Mouse (Mus musculus): ENCODE results near the gene Cnih4. TPM values are rescaled to one million over a fixed set of nuclear protein-coding genes. Genes with fewer than 3 reads are reported as not detected.

The Cnih4 gene
- polyA plus RNA-seq, 1 experiment from 2014 or later = 82.7 TPM

GRCm38 (mm10) chr1:181214296-181215035 lies 70.0 kb downstream of the Cnih4 start:
- peak overlapping the region; percentile 26; the same call in 1 of the 2 replicates for H3K9ac ChIP-seq (ENCODE audit: low read depth, low read length)

DNA sequence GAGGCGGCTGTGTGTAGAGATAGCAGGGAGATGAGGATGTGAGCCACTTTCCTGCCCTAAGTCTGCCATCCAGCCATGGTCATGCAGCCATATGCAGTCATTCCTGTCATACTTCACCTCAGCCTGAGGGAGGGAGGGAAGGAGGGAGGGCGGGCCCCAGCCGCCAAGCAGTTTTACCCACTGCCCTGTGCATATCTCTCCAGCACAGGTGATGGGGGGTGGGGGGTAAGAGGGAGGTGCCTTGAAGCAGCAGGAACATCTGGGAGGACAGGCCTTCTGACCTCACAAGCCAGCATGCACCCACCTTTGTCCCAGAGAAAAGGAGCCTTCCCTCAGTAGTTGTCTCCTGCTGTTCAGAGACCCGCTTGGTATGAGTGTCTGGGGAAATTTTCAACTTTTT lies 71.8 kb downstream of the Cnih4 start:
- peak overlapping the region; percentile 68 for H3K9ac ChIP-seq (ENCODE audit: low read depth, low read length)
- H3K4me3 ChIP-seq (ENCODE audit: low read depth, low read length) = peak overlapping the region; percentile 19
- peaks cover 18% of the 10 kb centered on the region for H3K4me1 ChIP-seq (replicated peaks; ENCODE audit: control insufficient read depth, insufficient read depth, low read length)
- H3K27ac ChIP-seq (ENCODE audit: low read depth, low read length) = peak overlapping the region; percentile 92
- 45% methylated on average over 4 of the region's 4 CpGs for WGBS
- ATAC-seq (replicated peaks; ENCODE audit: low FRiP score) (peak; percentile 91), DNase-seq (ENCODE audit: low spot score) (peak; percentile 69)
- peak overlapping the region; percentile 52 for H3K4me2 ChIP-seq
- no peaks in the 10 kb centered on the region for H3K36me3 ChIP-seq (ENCODE audit: control insufficient read depth, insufficient read depth, low read length)
- H3K9me3 ChIP-seq (ENCODE audit: control insufficient read depth, low read length) = no peaks in the 10 kb centered on the region
- no peaks in the 10 kb centered on the region for H3K27me3 ChIP-seq (replicated peaks; ENCODE audit: control insufficient read depth, insufficient read depth, low read length)

More at GRCm38 (mm10) chr1:181214296-181215035, 70.0 kb downstream of the Cnih4 start:
- ATAC-seq (replicated peaks; ENCODE audit: low FRiP score) (no peak), DNase-seq (ENCODE audit: low spot score) (peak; percentile 27)
- H3K9me3 ChIP-seq (ENCODE audit: control insufficient read depth, low read length) = no peaks in the 10 kb centered on the region
- H3K36me3 ChIP-seq (ENCODE audit: control insufficient read depth, insufficient read depth, low read length) = no peaks in the 10 kb centered on the region
- H3K4me1 ChIP-seq (replicated peaks; ENCODE audit: control insufficient read depth, insufficient read depth, low read length) = peaks cover 26% of the 10 kb centered on the region
- no peak overlapping the region for H3K4me3 ChIP-seq (ENCODE audit: low read depth, low read length)
- WGBS = 86% methylated on average over 8 of the region's 8 CpGs
- H3K27ac ChIP-seq (ENCODE audit: low read depth, low read length) = no peak overlapping the region; the same call in 1 of the 2 replicates
- no peaks in the 10 kb centered on the region for H3K27me3 ChIP-seq (replicated peaks; ENCODE audit: control insufficient read depth, insufficient read depth, low read length)
- no peak overlapping the region; the same call in 1 of the 2 replicates for H3K4me2 ChIP-seq

Other genes with a start within 250 kb of the Cnih4 start
- 162 and 171 TPM in 2 replicates for gene Pycr2, start 240.4 kb upstream of the Cnih4 start, polyA plus RNA-seq (2014; fragmentation: Nextera tagmentation; extraction: Ambion mirVana)
- gene Lefty1, start 209.7 kb upstream of the Cnih4 start, polyA plus RNA-seq (2014; fragmentation: Nextera tagmentation; extraction: Ambion mirVana) = 7.3 and 9.5 TPM in 2 replicates
- gene Tmem63a, start 202.3 kb upstream of the Cnih4 start, polyA plus RNA-seq (2014; fragmentation: Nextera tagmentation; extraction: Ambion mirVana) = 7.8 and 8.3 TPM in 2 replicates
- 1.6 and 1.7 TPM in 2 replicates for gene Ephx1, start 123.8 kb upstream of the Cnih4 start, polyA plus RNA-seq (2014; fragmentation: Nextera tagmentation; extraction: Ambion mirVana)
- gene 9130409I23Rik, start 93.5 kb upstream of the Cnih4 start, polyA plus RNA-seq (2014; fragmentation: Nextera tagmentation; extraction: Ambion mirVana) = not detected in 2 replicates
- 38.1 and 38.8 TPM in 2 replicates for gene Nvl, start 489 bp upstream of the Cnih4 start, polyA plus RNA-seq (2014; fragmentation: Nextera tagmentation; extraction: Ambion mirVana)
- 33.8 and 40.0 TPM in 2 replicates for gene Wdr26, start 67.3 kb downstream of the Cnih4 start, polyA plus RNA-seq (2014; fragmentation: Nextera tagmentation; extraction: Ambion mirVana)
- gene Cnih3, start 207.9 kb downstream of the Cnih4 start, polyA plus RNA-seq (2014; fragmentation: Nextera tagmentation; extraction: Ambion mirVana) = 0.12 TPM in 1 of 2 replicates, not detected in the other

All from liver, embryonic 11.5 days (tissue).